In genomic region chr17:22361101-22361781, GRCm38 (mm10) we compare ENCODE assay signal across 1 mouse cellular context.
TF ChIP-seq lines count a peak whose summit lies in the region.

TSS of gene Zfp944 (minus strand) at chr17:22361400.
TSS of gene Zfp758 (plus strand) at chr17:22361453.

TF ChIP-seq in CH12.LX, 34 proteins besides CTCF, POLR2A, EP300 and RAD21 (continued from another document):
- TF ChIP-seq TCF12 (IDR thresholded peaks at IDR 0.05; ENCODE audit: low read depth, low read length) (peak; percentile 50; the same call in 1 of the 2 replicates), MAX (IDR thresholded peaks at IDR 0.05; ENCODE audit: low read length) (peak; percentile 44; the same call in 1 of the 2 replicates), UBTF (IDR thresholded peaks at IDR 0.05; ENCODE audit: low read depth, low read length) (0 out of 2 replicates have a peak, but pooled peaks have one; percentile 36), NELFE (IDR thresholded peaks at IDR 0.05; ENCODE audit: low read depth, low read length) (peak; percentile 50), USF2 (conservative IDR thresholded peaks at IDR 0.05; ENCODE audit: low read depth, low read length) (peak; percentile 49), SIN3A (IDR thresholded peaks at IDR 0.05; ENCODE audit: low read length) (peak; percentile 64; the same call in 1 of the 2 replicates), USF1 (IDR thresholded peaks at IDR 0.05; ENCODE audit: low read depth, low read length) (peak; percentile 47), ELF1 (IDR thresholded peaks at IDR 0.05; ENCODE audit: low read depth, low read length) (peak; percentile 37; the same call in 1 of the 2 replicates)
